Mouse (Mus musculus) granulocyte monocyte progenitor cell, adult 5-6 weeks (primary cell): Measurements from ENCODE around the gene 1520401A03Rik. TPM values are rescaled to one million over a fixed set of nuclear protein-coding genes. Genes with fewer than 3 reads are reported as not detected.

ENCODE experiments used
- ATAC-seq: replicated peaks from 2 replicates; pipeline ENCODE4 v1.8.0; 2016; ENCODE audit warnings: mild to moderate bottlenecking, moderate TSS enrichment, inconsistent platforms; ENCODE audit not compliant: poor library complexity, severe bottlenecking
- total RNA-seq, 2 experiments: library from RNA; stranded (forward) in 1 of 2; stranded (reverse) in 1 of 2; fragments of 200-712, 200-1000 nt in 1 of 2; fragments of >200 nt in 1 of 2; fragmentation: Nextera tagmentation in 1 of 2; gene quantifications; 2 replicates each; pipeline ENCODE4 v1.2.3; 2014 to 2017

The 1520401A03Rik gene
- total RNA-seq, 2 experiments from 2014 or later: not detected

- ATAC-seq: no peak
These were observed 17.0 kb downstream of the 1520401A03Rik start for GRCm38 (mm10) chr17:23705525-23706104.

DNA sequence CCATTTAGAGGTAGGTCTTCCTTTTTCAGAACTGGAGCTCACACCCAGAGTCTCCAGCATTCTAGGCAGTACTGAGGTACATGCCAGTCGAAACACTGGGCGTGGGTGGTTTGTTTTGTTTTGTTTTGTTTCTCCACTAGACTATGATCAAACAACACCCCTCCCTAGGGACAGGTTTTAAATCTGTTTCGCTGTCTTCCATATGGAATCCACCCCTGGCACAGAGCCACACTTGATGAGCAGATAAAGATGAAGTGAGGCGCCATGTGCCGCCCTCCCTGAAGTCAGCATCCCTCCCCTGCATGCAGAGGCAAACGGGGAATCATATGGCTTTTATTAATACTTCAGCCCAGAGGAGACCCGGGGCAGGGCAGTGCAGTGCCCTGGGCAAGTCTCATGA, 17.8 kb downstream of the 1520401A03Rik start:
- ATAC-seq: no peak

- no peak for ATAC-seq
These were observed 19.3 kb downstream of the 1520401A03Rik start for GRCm38 (mm10) chr17:23703301-23703700.

- ATAC-seq: peak; percentile 99
These were observed 22.5 kb downstream of the 1520401A03Rik start for GRCm38 (mm10) chr17:23700079-23700478.

DNA sequence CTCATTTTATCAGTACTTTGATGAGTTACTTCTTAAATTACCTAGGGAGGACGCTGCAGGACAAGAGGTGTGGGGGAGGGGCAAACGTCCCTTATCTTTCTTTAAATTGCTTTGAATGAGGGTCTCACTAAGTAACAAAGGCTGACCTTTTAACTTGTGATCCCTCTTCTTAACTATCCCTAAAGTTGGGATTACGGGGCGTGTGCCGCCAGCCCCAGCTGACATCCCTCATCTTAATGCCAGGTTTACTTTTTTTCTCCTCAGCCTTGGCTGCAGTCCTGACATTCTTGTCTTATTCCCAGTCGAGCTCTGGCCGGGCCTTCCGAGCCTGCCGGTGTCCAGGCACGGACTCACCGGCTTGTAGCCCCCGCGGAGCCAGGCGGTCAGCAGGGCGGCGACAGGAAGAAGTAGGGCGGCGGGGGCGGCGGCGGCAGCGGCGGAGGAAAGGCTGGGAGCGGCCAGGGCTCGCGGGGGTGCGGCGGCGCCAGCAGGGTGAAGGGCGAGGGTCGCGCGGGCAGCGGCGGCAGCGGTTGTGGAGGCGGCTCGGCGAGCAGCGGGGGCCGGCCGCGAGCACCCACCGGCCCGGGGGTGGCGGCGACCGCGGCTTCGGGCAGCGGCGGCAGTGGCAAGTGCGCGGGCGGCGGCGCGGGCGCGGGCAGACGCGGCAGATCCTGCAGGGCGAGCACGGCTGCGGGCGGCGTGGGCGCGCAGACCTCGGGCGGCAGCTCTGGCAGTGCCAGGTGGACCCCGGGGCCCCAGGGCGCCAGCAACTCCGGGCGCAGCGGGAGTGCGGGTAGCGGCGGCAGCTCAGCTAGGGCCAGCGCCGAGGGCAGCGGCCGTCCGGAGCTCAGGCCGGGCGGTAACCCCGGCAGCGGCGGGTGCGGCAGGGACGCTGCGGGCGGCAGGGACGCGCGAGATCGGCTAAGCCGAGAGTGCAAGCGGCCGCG, 23.2 kb downstream of the 1520401A03Rik start:
- peak; percentile 20 for ATAC-seq

DNA sequence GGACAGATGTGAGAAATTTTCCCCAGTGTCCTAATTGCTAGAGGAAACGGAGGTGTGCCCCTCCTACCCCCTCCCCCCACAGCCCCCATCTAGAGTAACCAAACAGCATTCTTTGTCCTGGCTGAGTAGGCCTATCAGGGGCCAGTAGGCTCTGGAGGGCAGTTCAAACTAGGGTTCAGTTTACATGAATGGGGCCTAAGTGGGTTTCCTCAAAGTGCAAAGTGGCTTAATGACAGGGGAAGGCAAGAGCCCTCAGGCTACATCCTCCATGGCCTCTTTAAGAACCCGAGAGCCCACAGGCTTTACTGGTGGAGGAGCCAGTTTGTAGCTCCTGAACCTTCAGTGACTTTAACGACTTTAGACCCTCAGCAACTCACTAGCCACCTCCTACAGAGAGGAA, 26.8 kb downstream of the 1520401A03Rik start:
- ATAC-seq: no peak

DNA sequence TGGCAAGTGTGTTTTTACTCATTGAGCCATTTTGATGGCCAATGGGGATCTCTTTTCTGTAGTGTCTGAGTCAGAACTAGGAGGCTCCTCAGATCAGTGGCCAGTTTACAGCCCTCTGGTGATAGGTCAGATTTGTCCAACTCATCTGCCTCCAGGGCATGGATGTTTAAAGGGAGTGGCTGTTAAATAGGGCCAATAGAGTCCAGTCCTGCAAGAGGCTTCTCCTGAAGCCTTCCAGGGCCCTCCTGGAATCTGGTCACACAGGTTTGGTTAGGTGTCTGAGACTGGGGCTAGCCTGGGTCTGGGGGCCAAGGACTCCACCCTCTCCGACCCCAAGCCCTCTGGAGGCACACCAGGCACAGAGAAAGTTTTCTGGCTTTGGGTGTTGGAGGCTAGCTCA, 28.1 kb downstream of the 1520401A03Rik start:
- no peak for ATAC-seq

- ATAC-seq: peak; percentile 52
These were observed 38.5 kb downstream of the 1520401A03Rik start, which contains the start of gene Cldn9 for GRCm38 (mm10) chr17:23683856-23684672. Cldn9 (minus strand) TSS chr17:23684026.

DNA sequence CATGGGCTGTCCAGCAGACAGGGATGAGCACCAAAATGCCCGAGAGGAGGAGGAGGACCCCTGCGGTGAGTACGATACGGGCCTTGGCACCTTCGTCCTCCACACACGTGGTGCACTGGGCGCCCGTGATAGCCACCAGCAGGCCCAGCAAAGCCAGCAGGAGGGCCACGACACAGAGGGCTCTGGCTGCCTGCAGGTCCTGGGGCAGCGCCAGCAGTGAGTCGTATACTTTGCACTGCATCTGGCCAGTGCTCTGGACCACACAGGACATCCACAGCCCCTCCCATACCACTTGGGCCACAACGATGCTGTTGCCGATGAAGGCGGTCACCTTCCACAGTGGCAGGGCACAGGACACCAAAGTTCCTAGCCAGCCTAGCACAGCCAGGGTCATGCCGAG, 39.4 kb downstream of the 1520401A03Rik start:
- ATAC-seq: 0 out of 2 replicates have a peak, but pooled peaks have one; percentile 11

DNA sequence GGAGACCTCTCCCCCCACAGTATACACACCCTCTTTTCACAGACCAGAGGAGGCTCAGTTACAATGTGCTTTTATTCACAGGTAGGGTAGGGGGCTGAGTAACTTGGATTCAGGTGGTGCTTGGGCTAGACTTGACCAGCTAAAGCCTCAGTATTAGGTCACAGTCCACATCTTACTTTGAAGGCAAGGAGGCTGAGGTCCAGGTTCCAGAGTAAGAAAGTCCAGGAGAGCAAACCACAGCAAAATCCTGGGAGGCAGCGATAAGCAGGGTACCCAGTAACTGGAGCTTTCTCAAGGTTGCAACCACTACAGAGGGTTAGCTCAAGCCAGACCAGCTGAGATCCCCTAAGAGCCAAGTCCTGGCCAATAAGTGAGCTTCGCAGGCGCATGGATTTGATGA, 40.1 kb downstream of the 1520401A03Rik start:
- no peak for ATAC-seq

GRCm38 (mm10) chr17:23682092-23682491, 40.5 kb downstream of the 1520401A03Rik start:
- no peak for ATAC-seq

- ATAC-seq: no peak
These were observed 41.5 kb downstream of the 1520401A03Rik start for GRCm38 (mm10) chr17:23681086-23681485.

- no peak for ATAC-seq
These were observed 42.2 kb downstream of the 1520401A03Rik start for GRCm38 (mm10) chr17:23680336-23680735.

GRCm38 (mm10) chr17:23679127-23679835, 43.3 kb downstream of the 1520401A03Rik start, which contains the start of gene Cldn6:
Cldn6 (plus strand) TSS chr17:23679249.
- no peak for ATAC-seq

- ATAC-seq: peak; percentile 58
These were observed 45.3 kb downstream of the 1520401A03Rik start, which contains the start of gene Tnfrsf12a for GRCm38 (mm10) chr17:23677236-23677679. Tnfrsf12a (minus strand) TSS chr17:23677468.

GRCm38 (mm10) chr17:23676473-23677031, 46.0 kb downstream of the 1520401A03Rik start:
- no peak; the same call in 1 of the 2 replicates for ATAC-seq

- peak; percentile 41 for ATAC-seq
These were observed 46.9 kb downstream of the 1520401A03Rik start for GRCm38 (mm10) chr17:23675564-23676281.

GRCm38 (mm10) chr17:23675127-23675526, 47.5 kb downstream of the 1520401A03Rik start:
- ATAC-seq: no peak
